Mouse (Mus musculus) brain, embryonic 14.5 days (tissue): ENCODE data around the gene Prdm16.

Source experiments
- CTCF ChIP-seq: fragments of 200-500 bp; IDR thresholded peaks from 2 replicates; pipeline ENCODE4 v1.5.1; 2012; ENCODE audit warnings: inconsistent platforms, mild to moderate bottlenecking, moderate library complexity, borderline replicate concordance; ENCODE audit not compliant: insufficient read depth, insufficient read length; ENCODE audit errors: extremely low read depth
- POLR2A ChIP-seq: fragments of 200-500 bp; IDR thresholded peaks from 2 replicates; pipeline ENCODE4 v1.6.1; 2012; ENCODE audit warnings: mild to moderate bottlenecking, inconsistent platforms, borderline replicate concordance; ENCODE audit not compliant: poor library complexity, insufficient read depth, insufficient read length, severe bottlenecking; ENCODE audit errors: extremely low read depth

- TF ChIP-seq CTCF (no peak), POLR2A (no peak)
Observed at GRCm38 (mm10) chr4:154425284-154425683, 211.4 kb downstream of the Prdm16 start.
